Mouse (Mus musculus) embryonic facial prominence, embryonic 15.5 days (tissue): ENCODE results near the gene Cpsf6. TPM values are rescaled to one million over a fixed set of nuclear protein-coding genes. Genes with fewer than 3 reads are reported as not detected.

Source experiments
- ATAC-seq: fragments of 200-750 bp; cut with Nextera tagmentation; 2 replicates; pipeline ENCODE4 v1.8.0; 2017; ENCODE audit warnings: low read depth, moderate TSS enrichment; ENCODE audit not compliant: insufficient number of reproducible peaks, low FRiP score, low TSS enrichment
- H3K27ac ChIP-seq: fragments of 300-500 bp; sonication (generic); replicated peaks from 2 replicates; pipeline ENCODE4 v1.5.1; 2015; ENCODE audit warnings: mild to moderate bottlenecking, inconsistent platforms
- H3K27me3 ChIP-seq: fragments of 300-500 bp; sonication (generic); 2 replicates; pipeline ENCODE4 v1.6.1; 2015; ENCODE audit warnings: inconsistent platforms
- H3K36me3 ChIP-seq: fragments of 300-500 bp; sonication (generic); 2 replicates; pipeline ENCODE4 v1.6.1; 2015; ENCODE audit warnings: mild to moderate bottlenecking, inconsistent platforms
- H3K4me1 ChIP-seq: fragments of 300-500 bp; sonication (generic); 2 replicates; pipeline ENCODE4 v1.6.1; 2015; ENCODE audit warnings: inconsistent platforms
- H3K4me2 ChIP-seq: fragments of 300-500 bp; sonication (generic); replicated peaks from 2 replicates; pipeline ENCODE4 v1.6.1; 2015; ENCODE audit warnings: mild to moderate bottlenecking, inconsistent platforms
- H3K4me3 ChIP-seq: fragments of 300-500 bp; sonication (generic); replicated peaks from 2 replicates; pipeline ENCODE4 v1.5.1; 2015; ENCODE audit warnings: mild to moderate bottlenecking, inconsistent platforms
- H3K9ac ChIP-seq: fragments of 300-500 bp; sonication (generic); 2 replicates; pipeline ENCODE4 v1.6.1; 2015; ENCODE audit warnings: inconsistent platforms
- H3K9me3 ChIP-seq: fragments of 300-500 bp; sonication (generic); replicated peaks from 2 replicates; pipeline ENCODE4 v1.6.1; 2016; ENCODE audit warnings: inconsistent platforms
- WGBS: fragments of 180-500 bp; shearing (Covaris S2); methylation state at CpG from one replicate; pipeline ENCODE4 v1.1.7; 2015; 5-methylcytosine and 5-hydroxymethylcytosine counted together
- polyA plus RNA-seq: library from polyadenylated mRNA; unstranded; fragments of >200 nt; fragmentation: Nextera tagmentation; extraction: Ambion mirVana; gene quantifications from 2 replicates; pipeline ENCODE4 v1.2.1, GENCODE M21; 2015

Gene Cpsf6
- polyA plus RNA-seq, 1 experiment from 2014 or later = 124 TPM

DNA sequence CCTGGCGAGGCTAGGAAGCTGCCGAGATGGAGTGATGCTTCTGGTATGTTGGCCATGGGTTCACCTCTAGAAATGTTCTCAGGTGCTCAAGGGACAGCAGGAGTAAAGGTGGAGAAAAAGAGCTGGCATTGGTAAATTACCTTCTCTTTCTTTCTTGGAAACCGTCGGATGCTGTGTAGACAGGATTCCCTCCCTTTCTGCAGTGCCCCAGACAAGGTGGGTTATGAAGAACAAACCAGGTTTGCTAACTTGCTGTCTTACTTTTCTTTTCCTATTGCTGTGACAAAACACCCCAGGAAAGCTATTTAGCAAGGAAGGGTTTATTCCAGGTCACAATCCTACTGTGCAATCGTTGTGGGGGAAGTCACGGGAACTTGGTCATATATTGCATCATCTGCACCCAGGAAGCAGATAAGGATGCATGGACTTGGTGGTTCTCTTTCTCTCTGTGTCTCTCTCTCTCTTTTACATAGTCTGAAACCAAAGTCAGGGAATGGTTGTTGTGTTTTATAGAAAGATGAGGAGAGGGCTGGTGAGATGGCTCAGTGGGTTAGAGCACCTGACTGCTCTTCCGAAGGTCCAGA lies 32.8 kb upstream of the Cpsf6 start:
- Histone ChIP-seq H3K4me1 (peaks cover 6% of the 10 kb centered on the region), H3K9me3 (no peaks in the 10 kb centered on the region), H3K27me3 (no peaks in the 10 kb centered on the region), H3K36me3 (no peaks in the 10 kb centered on the region), H3K4me3 (no peak overlapping the region), H3K9ac (no peak overlapping the region), H3K27ac (no peak overlapping the region), H3K4me2 (no peak overlapping the region)
- no peak for ATAC-seq
- 71% methylated on average over 7 of the region's 7 CpGs for WGBS

DNA sequence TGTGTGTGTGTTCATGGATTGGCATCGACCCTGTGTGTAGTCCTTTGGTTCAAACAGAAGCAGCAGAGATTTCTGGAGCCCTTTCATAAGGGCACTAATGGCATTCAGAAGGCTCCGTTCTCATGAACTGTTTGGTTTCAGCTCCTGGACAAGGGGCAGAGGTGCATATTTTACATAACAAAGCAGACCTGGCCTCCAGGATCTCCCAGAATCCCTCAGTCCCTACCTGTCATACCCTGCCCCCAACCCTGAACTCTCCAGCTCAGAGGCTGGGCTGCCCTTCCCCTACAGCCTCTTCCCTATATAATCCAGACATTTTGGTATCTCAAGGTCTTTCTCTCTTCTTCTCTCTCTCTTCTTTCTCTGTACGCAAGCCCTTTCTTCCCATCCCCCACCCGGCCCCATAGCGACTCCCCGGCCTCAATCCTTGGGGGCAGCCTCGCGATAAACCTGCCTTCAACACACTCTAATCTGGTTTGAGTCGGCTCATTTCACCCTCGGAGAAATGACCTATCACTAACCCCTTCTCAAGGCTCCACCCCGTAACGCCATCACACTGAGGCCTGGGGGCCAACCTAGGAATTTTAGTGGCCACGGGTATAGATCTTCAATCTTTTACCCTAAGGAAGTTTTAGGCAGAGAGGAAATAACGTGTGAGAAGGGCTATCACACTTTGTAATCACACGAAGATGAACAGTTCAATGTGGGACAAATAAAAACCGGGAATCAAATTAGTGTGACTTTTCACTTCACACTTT lies 32.1 kb upstream of the Cpsf6 start:
- Histone ChIP-seq H3K27ac (no peak overlapping the region), H3K4me3 (no peak overlapping the region), H3K9me3 (no peaks in the 10 kb centered on the region), H3K4me1 (no peaks in the 10 kb centered on the region), H3K9ac (no peak overlapping the region), H3K27me3 (no peaks in the 10 kb centered on the region), H3K4me2 (no peak overlapping the region), H3K36me3 (no peaks in the 10 kb centered on the region)
- 36% methylated on average over 16 of the region's 16 CpGs for WGBS
- ATAC-seq = no peak

DNA sequence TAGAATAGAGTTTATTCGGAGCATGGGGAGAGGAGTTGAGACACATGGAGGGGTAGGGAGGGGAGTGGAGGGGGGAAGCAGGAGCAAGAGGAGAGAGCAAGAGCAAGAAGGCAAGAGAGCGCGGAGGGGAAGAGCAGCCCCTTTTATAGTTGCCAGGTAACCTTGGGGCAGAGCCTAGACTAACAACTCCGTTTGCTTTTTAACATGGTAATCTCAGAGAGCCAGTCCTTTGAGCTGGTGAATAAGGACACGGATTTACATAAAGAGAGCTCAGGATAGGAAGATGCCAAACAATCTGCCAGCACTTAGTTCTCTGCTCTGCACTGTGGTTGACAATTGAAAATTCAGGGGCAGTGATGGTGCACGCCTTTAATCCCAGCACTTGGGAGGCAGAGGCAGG lies 31.3 kb upstream of the Cpsf6 start:
- no peak overlapping the region for H3K4me2 ChIP-seq
- 64% methylated on average over 6 of the region's 6 CpGs for WGBS
- no peak overlapping the region for H3K4me3 ChIP-seq
- H3K9ac ChIP-seq = no peak overlapping the region
- ATAC-seq = no peak
- no peaks in the 10 kb centered on the region for H3K4me1 ChIP-seq
- no peak overlapping the region for H3K27ac ChIP-seq
- no peaks in the 10 kb centered on the region for H3K27me3 ChIP-seq
- no peaks in the 10 kb centered on the region for H3K36me3 ChIP-seq
- no peaks in the 10 kb centered on the region for H3K9me3 ChIP-seq

DNA sequence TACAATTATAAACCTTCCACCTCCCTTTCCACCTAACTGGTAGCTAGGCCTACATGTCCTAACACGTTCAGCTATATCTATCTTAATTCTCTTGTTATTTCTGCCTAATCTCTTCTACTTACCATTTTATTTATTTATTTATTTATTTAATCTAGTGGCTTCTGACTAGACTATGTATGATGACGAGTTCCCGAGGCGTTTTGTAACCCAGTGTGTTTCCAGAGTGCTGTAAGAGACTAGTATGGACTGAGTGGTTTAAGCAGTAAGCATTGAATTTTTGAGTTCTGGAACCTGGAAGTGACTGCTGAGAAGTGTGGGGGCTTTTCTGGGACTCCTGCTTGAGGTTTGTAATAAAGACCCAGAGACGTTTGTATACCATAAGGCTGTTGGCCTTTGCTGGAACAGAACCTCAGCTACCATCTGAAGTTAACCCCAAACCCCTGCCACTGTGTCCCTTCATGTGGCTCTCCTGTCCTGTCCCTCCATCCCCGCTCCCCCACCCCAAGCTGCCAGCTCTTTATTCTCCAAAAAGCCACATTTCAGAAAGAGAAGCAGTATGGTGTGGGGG lies 30.8 kb upstream of the Cpsf6 start:
- Histone ChIP-seq H3K9me3 (no peaks in the 10 kb centered on the region), H3K27me3 (no peaks in the 10 kb centered on the region), H3K4me3 (no peak overlapping the region), H3K27ac (no peak overlapping the region), H3K36me3 (no peaks in the 10 kb centered on the region), H3K4me2 (no peak overlapping the region), H3K4me1 (no peaks in the 10 kb centered on the region), H3K9ac (no peak overlapping the region)
- WGBS = 70% methylated on average over 6 of the region's 6 CpGs
- no peak for ATAC-seq

DNA sequence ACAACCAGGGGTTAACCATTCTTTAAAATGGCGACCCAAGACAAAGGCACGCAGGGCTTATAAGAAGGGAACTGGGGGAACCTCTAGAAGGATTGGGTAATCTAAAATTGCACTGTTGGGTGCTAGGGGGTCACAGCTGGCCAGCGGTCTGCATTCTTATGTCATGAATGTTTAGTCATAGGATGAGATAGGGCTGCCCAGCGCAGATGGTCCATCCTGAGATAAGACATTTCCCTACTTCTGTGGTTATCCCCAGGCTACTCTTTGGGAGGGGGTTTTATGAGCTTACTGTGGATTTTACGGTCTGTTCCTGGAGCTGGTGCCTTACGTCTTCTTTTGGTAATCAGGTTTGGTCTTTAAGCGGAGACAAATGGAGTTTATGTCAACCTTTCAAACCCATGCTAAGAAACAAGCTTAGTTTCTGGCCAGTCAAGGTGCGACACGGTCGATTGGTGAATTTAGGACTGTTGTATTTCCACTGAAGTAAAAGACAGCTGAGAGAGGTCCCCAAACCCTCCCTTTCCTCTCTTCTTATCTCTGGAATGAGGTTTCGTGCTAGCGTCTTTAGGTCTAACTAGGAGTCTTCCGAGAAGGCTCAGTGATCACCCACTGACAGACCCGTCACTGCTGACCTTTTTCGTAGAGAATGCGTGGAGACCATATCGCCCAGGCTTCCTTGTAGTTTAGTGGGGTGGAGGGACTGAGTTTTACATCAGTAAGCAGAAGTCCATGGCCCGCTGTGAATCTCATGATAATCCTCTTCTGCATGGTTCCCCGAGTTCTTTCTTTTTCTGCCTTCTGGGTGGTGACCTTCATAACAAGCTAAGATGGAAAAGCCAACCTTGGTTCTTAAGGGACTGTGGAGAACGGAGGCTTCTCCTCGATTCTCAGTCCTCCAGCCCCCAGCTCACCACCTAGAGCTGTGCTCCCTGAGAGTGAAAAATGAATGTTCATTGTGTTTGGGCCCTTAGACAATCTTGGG lies 29.8 kb upstream of the Cpsf6 start:
- no peak overlapping the region for H3K4me2 ChIP-seq
- no peak overlapping the region for H3K9ac ChIP-seq
- H3K4me3 ChIP-seq = no peak overlapping the region
- no peak overlapping the region for H3K27ac ChIP-seq
- no peaks in the 10 kb centered on the region for H3K36me3 ChIP-seq
- WGBS = 82% methylated on average over 21 of the region's 21 CpGs
- H3K4me1 ChIP-seq = no peaks in the 10 kb centered on the region
- H3K9me3 ChIP-seq = no peaks in the 10 kb centered on the region
- ATAC-seq = no peak
- no peaks in the 10 kb centered on the region for H3K27me3 ChIP-seq

DNA sequence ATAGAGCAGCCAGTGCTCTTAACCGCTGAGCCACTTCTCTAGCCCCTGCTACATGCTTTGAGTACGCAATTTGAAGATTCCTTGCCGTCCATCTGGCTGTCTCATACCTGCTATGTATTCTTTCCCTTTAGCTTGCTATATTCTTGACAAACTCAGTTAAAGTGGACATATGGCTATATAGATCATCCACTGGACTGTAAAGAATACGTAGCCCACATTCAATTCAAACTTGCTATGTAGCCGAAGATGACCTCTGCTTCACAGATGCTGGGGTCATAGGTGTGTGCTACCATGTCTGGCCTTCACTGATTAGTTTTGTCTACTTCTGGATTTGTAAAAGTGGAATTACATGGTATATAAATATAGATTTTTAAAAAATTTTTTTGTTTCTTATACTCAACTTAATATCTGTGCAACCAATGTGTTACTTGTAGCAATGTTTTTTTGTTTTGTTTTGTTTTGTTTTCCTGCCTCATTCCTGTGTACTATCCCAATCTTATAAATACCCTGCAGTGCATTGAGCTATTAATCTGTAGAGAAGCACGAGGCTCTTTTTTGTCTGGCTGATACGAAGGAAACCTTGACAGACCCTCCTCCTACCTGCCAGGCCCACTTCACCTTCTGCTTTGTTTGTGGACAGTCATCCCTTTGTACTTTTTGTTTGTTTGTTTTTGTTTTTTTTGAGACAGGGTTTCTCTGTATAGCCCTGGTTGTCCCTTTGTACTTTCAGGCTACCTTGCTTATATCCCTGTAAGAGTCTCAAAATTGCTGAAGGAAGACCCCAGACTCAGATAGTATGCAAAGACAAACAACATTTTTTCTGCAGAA lies 28.9 kb upstream of the Cpsf6 start:
- H3K4me1 ChIP-seq = no peaks in the 10 kb centered on the region
- H3K4me2 ChIP-seq = no peak overlapping the region
- H3K27me3 ChIP-seq = no peaks in the 10 kb centered on the region
- WGBS = 78% methylated on average over 7 of the region's 7 CpGs
- H3K9ac ChIP-seq = no peak overlapping the region
- H3K9me3 ChIP-seq = no peaks in the 10 kb centered on the region
- no peak overlapping the region for H3K27ac ChIP-seq
- no peaks in the 10 kb centered on the region for H3K36me3 ChIP-seq
- no peak overlapping the region for H3K4me3 ChIP-seq
- ATAC-seq = no peak

DNA sequence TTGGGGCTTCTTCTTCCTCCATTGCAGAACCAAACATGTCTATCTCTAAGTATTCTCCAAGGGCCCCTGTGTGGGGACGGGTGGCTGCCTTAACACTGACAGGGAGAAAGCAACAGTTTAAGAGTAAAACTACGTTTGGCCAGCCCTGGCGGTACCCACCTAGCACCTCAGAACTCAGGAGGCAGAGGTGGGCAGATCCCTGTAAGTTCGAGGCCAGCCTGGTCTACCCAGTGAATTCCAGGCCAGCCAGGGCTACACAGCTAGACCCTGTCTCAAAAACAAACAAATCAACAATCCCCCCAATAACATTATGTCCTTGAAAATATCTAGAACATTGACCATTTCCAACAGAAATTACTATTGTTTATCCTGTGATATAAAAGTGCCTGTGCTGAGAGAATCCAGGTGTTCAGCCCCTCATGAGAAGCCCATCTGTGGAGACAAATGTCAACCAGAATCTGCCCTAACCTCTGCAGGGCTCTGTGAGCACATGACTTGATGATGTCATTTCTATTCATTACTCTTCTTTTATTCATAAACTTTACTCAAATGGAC lies 28.0 kb upstream of the Cpsf6 start:
- Histone ChIP-seq H3K27me3 (no peaks in the 10 kb centered on the region), H3K4me1 (no peaks in the 10 kb centered on the region), H3K9ac (no peak overlapping the region), H3K36me3 (no peaks in the 10 kb centered on the region), H3K4me3 (no peak overlapping the region), H3K27ac (no peak overlapping the region), H3K9me3 (no peaks in the 10 kb centered on the region), H3K4me2 (no peak overlapping the region)
- ATAC-seq = no peak
- 83% methylated on average over 4 of the region's 4 CpGs for WGBS

DNA sequence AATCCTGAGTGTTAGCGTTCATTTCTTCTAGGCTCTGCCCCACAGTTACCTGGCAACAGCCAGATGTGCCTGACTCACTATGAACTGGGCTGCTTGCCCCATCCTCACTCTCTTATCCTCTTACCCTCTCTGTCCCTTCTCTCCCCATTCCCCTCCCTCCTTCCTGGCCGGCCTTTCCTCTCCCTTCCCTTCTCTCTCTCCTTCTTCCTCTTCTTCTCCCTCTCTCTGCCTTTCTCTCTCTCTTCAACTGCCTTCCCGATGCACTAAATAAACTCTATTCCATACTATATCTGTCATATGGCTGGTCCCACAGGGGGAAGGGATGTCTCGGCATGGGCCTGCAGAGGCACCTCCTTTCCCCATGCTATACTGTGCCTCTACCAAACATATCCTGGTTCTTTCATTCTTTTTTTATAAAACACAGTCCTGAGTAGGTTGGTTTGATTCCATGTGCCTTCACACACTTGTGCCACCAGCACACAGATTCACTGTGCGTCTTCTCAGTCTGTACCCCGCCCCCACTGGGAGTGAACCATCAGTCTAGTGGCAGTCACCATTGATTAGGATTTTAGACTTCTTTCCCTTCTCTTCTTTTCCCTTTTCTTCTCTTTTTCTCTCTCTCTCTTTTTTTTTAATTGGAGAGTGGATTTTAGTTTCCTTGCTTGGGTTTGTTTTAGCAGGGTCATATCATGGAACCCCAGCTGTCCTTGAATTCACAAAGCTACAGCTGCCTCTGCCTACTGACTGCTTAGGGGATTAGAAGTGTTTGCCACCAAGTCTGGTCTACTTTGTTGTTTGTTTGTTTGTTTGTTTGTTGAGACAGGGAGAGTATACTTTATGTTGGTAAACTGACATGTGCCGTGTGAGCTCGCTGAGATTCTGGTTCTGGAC lies 27.3 kb upstream of the Cpsf6 start:
- no peak overlapping the region for H3K4me2 ChIP-seq
- H3K4me3 ChIP-seq = no peak overlapping the region
- H3K27me3 ChIP-seq = no peaks in the 10 kb centered on the region
- no peaks in the 10 kb centered on the region for H3K36me3 ChIP-seq
- H3K9me3 ChIP-seq = no peaks in the 10 kb centered on the region
- H3K9ac ChIP-seq = no peak overlapping the region
- H3K27ac ChIP-seq = no peak overlapping the region
- H3K4me1 ChIP-seq = no peaks in the 10 kb centered on the region
- no peak for ATAC-seq
- 84% methylated on average over 8 of the region's 8 CpGs for WGBS

DNA sequence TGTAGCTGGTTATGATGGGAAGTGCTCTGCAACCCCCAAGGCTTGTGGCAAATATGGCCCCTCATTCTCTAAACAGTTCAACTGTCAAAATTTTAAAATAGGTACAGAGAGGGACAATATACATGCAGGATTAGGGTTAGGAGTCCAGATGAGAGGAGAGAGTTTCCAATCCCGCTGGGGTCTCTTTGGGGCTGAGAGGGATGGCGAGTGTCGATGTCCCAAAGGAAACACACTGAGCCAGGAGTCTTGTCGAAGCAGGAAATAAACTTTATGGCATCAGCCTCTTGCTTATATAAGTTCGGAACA lies 26.4 kb upstream of the Cpsf6 start:
- 85% methylated on average over 5 of the region's 5 CpGs for WGBS
- H3K4me1 ChIP-seq = no peaks in the 10 kb centered on the region
- no peak overlapping the region for H3K9ac ChIP-seq
- no peaks in the 10 kb centered on the region for H3K36me3 ChIP-seq
- no peak overlapping the region for H3K4me3 ChIP-seq
- no peak overlapping the region for H3K4me2 ChIP-seq
- H3K27me3 ChIP-seq = no peaks in the 10 kb centered on the region
- ATAC-seq = no peak
- no peaks in the 10 kb centered on the region for H3K9me3 ChIP-seq
- H3K27ac ChIP-seq = no peak overlapping the region
